Mouse (Mus musculus) liver, postnatal 0 days (tissue): ENCODE results near the gene Rtel1. TPM values are rescaled to one million over a fixed set of nuclear protein-coding genes. Genes with fewer than 3 reads are reported as not detected.

Experiments
- ATAC-seq: fragments of 200-750 bp; cut with Nextera tagmentation; 2 replicates; pipeline ENCODE4 v1.8.0; 2017; ENCODE audit warnings: mild to moderate bottlenecking, moderate library complexity
- DNase-seq: peaks from one replicate; pipeline ENCODE4 v3.0.0-alpha.2; 2016
- H3K27ac ChIP-seq: fragments of 300-500 bp; sonication (generic); 2 replicates; pipeline ENCODE4 v1.5.1; 2014; ENCODE audit warnings: antibody characterized with exemption, moderate library complexity, mild to moderate bottlenecking, low read depth
- H3K27me3 ChIP-seq: fragments of 300-500 bp; sonication (generic); 2 replicates; pipeline ENCODE4 v1.6.1; 2014; ENCODE audit warnings: low read length, control low read depth, mixed read lengths; ENCODE audit not compliant: insufficient read depth
- H3K36me3 ChIP-seq: fragments of 300-500 bp; sonication (generic); replicated peaks from 2 replicates; pipeline ENCODE4 v1.6.1; 2014; ENCODE audit warnings: mild to moderate bottlenecking, control low read depth, low read length, moderate library complexity, mixed read lengths; ENCODE audit not compliant: insufficient read depth
- H3K4me1 ChIP-seq: fragments of 300-500 bp; sonication (generic); 2 replicates; pipeline ENCODE4 v1.6.1; 2014; ENCODE audit warnings: antibody characterized with exemption, mild to moderate bottlenecking, control low read depth; ENCODE audit not compliant: insufficient read depth
- H3K4me2 ChIP-seq: fragments of 300-500 bp; sonication (generic); 2 replicates; pipeline ENCODE4 v1.6.1; 2014; ENCODE audit warnings: low read depth, mild to moderate bottlenecking, low read length, moderate library complexity, mixed read lengths
- H3K4me3 ChIP-seq: fragments of 300-500 bp; sonication (generic); 2 replicates; pipeline ENCODE4 v1.5.1; 2014; ENCODE audit warnings: low read depth, low read length
- H3K9ac ChIP-seq: fragments of 300-500 bp; sonication (generic); replicated peaks from 2 replicates; pipeline ENCODE4 v1.6.1; 2014; ENCODE audit warnings: mild to moderate bottlenecking, moderate library complexity
- H3K9me3 ChIP-seq: fragments of 300-500 bp; sonication (generic); 2 replicates; pipeline ENCODE4 v1.6.1; 2016; ENCODE audit warnings: mild to moderate bottlenecking, control low read depth, low read length, mixed read lengths
- CTCF ChIP-seq: sonication (generic); IDR thresholded peaks from 2 replicates; pipeline ENCODE4 v1.5.1; 2016; ENCODE audit warnings: antibody characterized with exemption, low read depth
- EP300 ChIP-seq: IDR thresholded peaks from 2 replicates; pipeline ENCODE4 v1.6.1; 2016; ENCODE audit warnings: antibody characterized with exemption, low read depth, mild to moderate bottlenecking
- WGBS: fragments of 180-500 bp; shearing (Covaris S2); extraction: QIAGEN DNeasy Blood & Tissue Kit; methylation state at CpG from one replicate; pipeline ENCODE4 v1.1.7; 2014; ENCODE audit not compliant: insufficient replicate concordance; 5-methylcytosine and 5-hydroxymethylcytosine counted together
- polyA plus RNA-seq: library from polyadenylated mRNA; unstranded; fragments of >200 nt; fragmentation: Nextera tagmentation; extraction: Ambion mirVana; gene quantifications from 2 replicates; pipeline ENCODE4 v1.2.1, GENCODE M21; 2015

The Rtel1 gene
- polyA plus RNA-seq, 1 experiment from 2014 or later = 9.9 TPM

DNA sequence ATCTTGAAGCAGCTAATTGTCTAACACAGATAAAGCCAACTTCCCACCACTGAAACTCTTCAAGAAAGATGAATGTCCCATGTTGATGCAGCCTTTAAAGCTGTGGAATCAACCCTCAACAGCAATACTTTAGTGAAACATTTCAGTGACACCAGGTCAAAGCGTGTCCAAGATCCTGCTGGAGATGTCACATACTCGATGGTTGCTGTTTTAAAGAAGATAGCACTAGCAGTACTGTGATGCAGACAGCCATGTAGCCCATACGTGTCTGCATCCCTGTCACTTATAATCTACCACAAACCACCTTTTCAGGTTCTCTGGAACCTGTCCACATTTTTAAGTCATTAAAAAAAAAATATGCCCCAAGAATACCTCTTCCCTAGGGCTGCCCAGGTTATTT, 84.2 kb downstream of the Rtel1 start:
- Histone ChIP-seq H3K4me3 (no peak overlapping the region), H3K36me3 (peaks cover 2% of the 10 kb centered on the region; the same call in 1 of the 2 replicates), H3K9ac (no peak overlapping the region), H3K4me2 (no peak overlapping the region), H3K27me3 (no peaks in the 10 kb centered on the region), H3K9me3 (no peaks in the 10 kb centered on the region), H3K4me1 (no peaks in the 10 kb centered on the region), H3K27ac (no peak overlapping the region)
- ATAC-seq = no peak
- TF ChIP-seq EP300 (no peak), CTCF (no peak)
- WGBS = 65% methylated on average over 3 of the region's 3 CpGs
- DNase-seq = no peak

Other genes starting within 250 kb of the Rtel1 start
- not detected in 2 replicates for gene Kcnq2, start 184.4 kb upstream of the Rtel1 start, polyA plus RNA-seq
- gene Eef1a2, start 162.7 kb upstream of the Rtel1 start, polyA plus RNA-seq = 0.05 TPM in 1 of 2 replicates, not detected in the other
- gene Ppdpf, start 132.5 kb upstream of the Rtel1 start, polyA plus RNA-seq = 120 and 125 TPM in 2 replicates
- 0.20 and 0.27 TPM in 2 replicates for gene Ptk6, start 117.0 kb upstream of the Rtel1 start, polyA plus RNA-seq
- 0.35 and 0.44 TPM in 2 replicates for gene Srms, start 106.6 kb upstream of the Rtel1 start, polyA plus RNA-seq
- 0.09 TPM in 1 of 2 replicates, not detected in the other for gene Fndc11, start 99.7 kb upstream of the Rtel1 start, polyA plus RNA-seq
- 3.9 and 4.2 TPM in 2 replicates for gene Helz2, start 77.7 kb upstream of the Rtel1 start, polyA plus RNA-seq
- gene Gmeb2, start 31.7 kb upstream of the Rtel1 start, polyA plus RNA-seq = 4.3 and 4.9 TPM in 2 replicates
- 0.19 TPM in 1 of 2 replicates, not detected in the other for gene Stmn3, start 5.2 kb upstream of the Rtel1 start, polyA plus RNA-seq
- 7.7 and 9.4 TPM in 2 replicates for gene Zgpat, start 45.2 kb downstream of the Rtel1 start, polyA plus RNA-seq
- 17.9 and 19.4 TPM in 2 replicates for gene Arfrp1, start 45.7 kb downstream of the Rtel1 start, polyA plus RNA-seq
- gene Lime1, start 60.3 kb downstream of the Rtel1 start, polyA plus RNA-seq = 3.7 and 4.0 TPM in 2 replicates
- gene Zbtb46, start 139.7 kb downstream of the Rtel1 start, polyA plus RNA-seq = 3.0 and 3.5 TPM in 2 replicates
- 0.06 and 0.08 TPM in 2 replicates for gene Abhd16b, start 173.5 kb downstream of the Rtel1 start, polyA plus RNA-seq
- gene Tpd52l2, start 177.4 kb downstream of the Rtel1 start, polyA plus RNA-seq = 51.8 and 52.5 TPM in 2 replicates
- gene Dnajc5, start 200.7 kb downstream of the Rtel1 start, polyA plus RNA-seq = 20.5 and 24.7 TPM in 2 replicates